Mouse (Mus musculus): ENCODE data around the gene Magi1. TPM values are rescaled to one million over a fixed set of nuclear protein-coding genes. Genes with fewer than 3 reads are reported as not detected.

The Magi1 gene
- polyA plus RNA-seq, 1 experiment from 2014 or later: 25.4 TPM

- Histone ChIP-seq H3K36me3 (no peaks in the 10 kb centered on the region), H3K4me1 (peaks cover 8% of the 10 kb centered on the region), H3K9ac (no peak overlapping the region), H3K27me3 (replicated peaks) (no peaks in the 10 kb centered on the region), H3K27ac (no peak overlapping the region), H3K4me2 (replicated peaks) (no peak overlapping the region), H3K4me3 (no peak overlapping the region), H3K9me3 (no peaks in the 10 kb centered on the region)
- 16% methylated on average over 4 of the region's 4 CpGs for WGBS
- no peak for ATAC-seq (ENCODE audit: low FRiP score, low read depth)
Observed at GRCm38 (mm10) chr6:94080933-94081545, 202.7 kb downstream of the Magi1 start.

GRCm38 (mm10) chr6:94078934-94079333, 204.8 kb downstream of the Magi1 start:
- Histone ChIP-seq H3K9me3 (no peaks in the 10 kb centered on the region), H3K4me1 (peaks cover 12% of the 10 kb centered on the region), H3K27me3 (replicated peaks) (no peaks in the 10 kb centered on the region), H3K36me3 (no peaks in the 10 kb centered on the region), H3K4me3 (no peak overlapping the region), H3K27ac (no peak overlapping the region), H3K4me2 (replicated peaks) (no peak overlapping the region), H3K9ac (no peak overlapping the region)
- no peak for ATAC-seq (ENCODE audit: low FRiP score, low read depth)
- WGBS: 42% methylated on average over 8 of the region's 8 CpGs

- no peaks in the 10 kb centered on the region for H3K36me3 ChIP-seq
- WGBS: 96% methylated on average over 3 of the region's 3 CpGs
- H3K9ac ChIP-seq: no peak overlapping the region
- H3K4me2 ChIP-seq (replicated peaks): no peak overlapping the region
- peaks cover 12% of the 10 kb centered on the region for H3K4me1 ChIP-seq
- no peak overlapping the region for H3K4me3 ChIP-seq
- no peak for ATAC-seq (ENCODE audit: low FRiP score, low read depth)
- no peaks in the 10 kb centered on the region for H3K9me3 ChIP-seq
- H3K27me3 ChIP-seq (replicated peaks): no peaks in the 10 kb centered on the region
- H3K27ac ChIP-seq: no peak overlapping the region
Observed at GRCm38 (mm10) chr6:94077013-94077412, 206.7 kb downstream of the Magi1 start.

- H3K4me1 ChIP-seq: peaks cover 12% of the 10 kb centered on the region
- no peak overlapping the region for H3K9ac ChIP-seq
- H3K4me2 ChIP-seq (replicated peaks): no peak overlapping the region
- H3K27ac ChIP-seq: no peak overlapping the region
- no peak overlapping the region for H3K4me3 ChIP-seq
- ATAC-seq (ENCODE audit: low FRiP score, low read depth): no peak
- no peaks in the 10 kb centered on the region for H3K9me3 ChIP-seq
- no peaks in the 10 kb centered on the region for H3K27me3 ChIP-seq (replicated peaks)
- WGBS: 89% methylated on average over 4 of the region's 4 CpGs
- H3K36me3 ChIP-seq: no peaks in the 10 kb centered on the region
Observed at GRCm38 (mm10) chr6:94075990-94076389, 207.7 kb downstream of the Magi1 start.

GRCm38 (mm10) chr6:94075228-94075627, 208.5 kb downstream of the Magi1 start:
- no peaks in the 10 kb centered on the region for H3K9me3 ChIP-seq
- no peak overlapping the region for H3K4me3 ChIP-seq
- WGBS: 68% methylated on average over 8 of the region's 8 CpGs
- no peaks in the 10 kb centered on the region for H3K27me3 ChIP-seq (replicated peaks)
- H3K4me2 ChIP-seq (replicated peaks): no peak overlapping the region
- H3K9ac ChIP-seq: no peak overlapping the region
- H3K36me3 ChIP-seq: no peaks in the 10 kb centered on the region
- ATAC-seq (ENCODE audit: low FRiP score, low read depth): no peak
- H3K27ac ChIP-seq: no peak overlapping the region
- H3K4me1 ChIP-seq: peaks cover 12% of the 10 kb centered on the region

GRCm38 (mm10) chr6:94071676-94072075, 212.0 kb downstream of the Magi1 start:
- WGBS: 69% methylated on average over 5 of the region's 5 CpGs
- Histone ChIP-seq H3K27ac (no peak overlapping the region), H3K9ac (no peak overlapping the region), H3K27me3 (replicated peaks) (no peaks in the 10 kb centered on the region), H3K4me1 (peaks cover 14% of the 10 kb centered on the region; the same call in 1 of the 2 replicates), H3K4me3 (no peak overlapping the region), H3K9me3 (no peaks in the 10 kb centered on the region), H3K36me3 (no peaks in the 10 kb centered on the region), H3K4me2 (replicated peaks) (no peak overlapping the region)
- no peak for ATAC-seq (ENCODE audit: low FRiP score, low read depth)

- no peaks in the 10 kb centered on the region for H3K9me3 ChIP-seq
- H3K4me1 ChIP-seq: peaks cover 14% of the 10 kb centered on the region; the same call in 1 of the 2 replicates
- no peaks in the 10 kb centered on the region for H3K27me3 ChIP-seq (replicated peaks)
- no peak for ATAC-seq (ENCODE audit: low FRiP score, low read depth)
- no peak overlapping the region for H3K4me3 ChIP-seq
- H3K9ac ChIP-seq: no peak overlapping the region
- H3K4me2 ChIP-seq (replicated peaks): no peak overlapping the region
- 86% methylated on average over 3 of the region's 3 CpGs for WGBS
- H3K27ac ChIP-seq: no peak overlapping the region
- no peaks in the 10 kb centered on the region for H3K36me3 ChIP-seq
Observed at GRCm38 (mm10) chr6:94070702-94071101, 213.0 kb downstream of the Magi1 start.

- H3K4me2 ChIP-seq (replicated peaks): no peak overlapping the region
- peaks cover 10% of the 10 kb centered on the region; the same call in 1 of the 2 replicates for H3K4me1 ChIP-seq
- H3K27ac ChIP-seq: no peak overlapping the region
- no peaks in the 10 kb centered on the region for H3K27me3 ChIP-seq (replicated peaks)
- 61% methylated on average over 3 of the region's 3 CpGs for WGBS
- H3K9ac ChIP-seq: no peak overlapping the region
- no peak for ATAC-seq (ENCODE audit: low FRiP score, low read depth)
- no peaks in the 10 kb centered on the region for H3K9me3 ChIP-seq
- no peak overlapping the region for H3K4me3 ChIP-seq
- H3K36me3 ChIP-seq: no peaks in the 10 kb centered on the region
Observed at GRCm38 (mm10) chr6:94069421-94069820, 214.3 kb downstream of the Magi1 start.

GRCm38 (mm10) chr6:94067741-94068450, 215.8 kb downstream of the Magi1 start:
- Histone ChIP-seq H3K4me1 (peaks cover 10% of the 10 kb centered on the region; the same call in 1 of the 2 replicates), H3K27me3 (replicated peaks) (no peaks in the 10 kb centered on the region), H3K4me3 (no peak overlapping the region), H3K27ac (no peak overlapping the region), H3K9me3 (no peaks in the 10 kb centered on the region), H3K9ac (no peak overlapping the region), H3K4me2 (replicated peaks) (no peak overlapping the region), H3K36me3 (no peaks in the 10 kb centered on the region)
- 48% methylated on average over 8 of the region's 8 CpGs for WGBS
- no peak for ATAC-seq (ENCODE audit: low FRiP score, low read depth)

- H3K4me2 ChIP-seq (replicated peaks): no peak overlapping the region
- no peaks in the 10 kb centered on the region for H3K9me3 ChIP-seq
- H3K4me3 ChIP-seq: no peak overlapping the region
- H3K9ac ChIP-seq: no peak overlapping the region
- H3K4me1 ChIP-seq: peaks cover 14% of the 10 kb centered on the region; the same call in 1 of the 2 replicates
- no peak for ATAC-seq (ENCODE audit: low FRiP score, low read depth)
- whole genome bisulfite sequencing: 80% methylated on average over 4 of the region's 4 CpGs
- no peaks in the 10 kb centered on the region for H3K27me3 ChIP-seq (replicated peaks)
- H3K27ac ChIP-seq: no peak overlapping the region
- H3K36me3 ChIP-seq: no peaks in the 10 kb centered on the region
Observed at GRCm38 (mm10) chr6:94064832-94065231, 218.9 kb downstream of the Magi1 start.

- ATAC-seq (ENCODE audit: low FRiP score, low read depth): no peak
- H3K4me1 ChIP-seq: 0 out of 2 replicates have a peak, but pooled peaks cover 7% of the 10 kb centered on the region
- no peaks in the 10 kb centered on the region for H3K27me3 ChIP-seq (replicated peaks)
- no peak overlapping the region for H3K27ac ChIP-seq
- H3K9me3 ChIP-seq: no peaks in the 10 kb centered on the region
- no peaks in the 10 kb centered on the region for H3K36me3 ChIP-seq
- H3K4me3 ChIP-seq: no peak overlapping the region
- H3K4me2 ChIP-seq (replicated peaks): no peak overlapping the region
- WGBS: 85% methylated on average over 4 of the region's 4 CpGs
- H3K9ac ChIP-seq: no peak overlapping the region
Observed at GRCm38 (mm10) chr6:94063542-94063941, 220.2 kb downstream of the Magi1 start.

- Histone ChIP-seq H3K9me3 (no peaks in the 10 kb centered on the region), H3K4me2 (replicated peaks) (no peak overlapping the region), H3K9ac (no peak overlapping the region), H3K4me3 (no peak overlapping the region), H3K27ac (no peak overlapping the region), H3K4me1 (0 out of 2 replicates have a peak, but pooled peaks cover 7% of the 10 kb centered on the region), H3K27me3 (replicated peaks) (no peaks in the 10 kb centered on the region), H3K36me3 (no peaks in the 10 kb centered on the region)
- WGBS: 68% methylated on average over 8 of the region's 8 CpGs
- ATAC-seq (ENCODE audit: low FRiP score, low read depth): no peak
Observed at GRCm38 (mm10) chr6:94061424-94061980, 222.2 kb downstream of the Magi1 start.

Measured in neural tube, embryonic 12.5 days (tissue).